Mouse (Mus musculus): ENCODE measurements around the gene Ifitm1. TPM values are rescaled to one million over a fixed set of nuclear protein-coding genes. Genes with fewer than 3 reads are reported as not detected.

Ifitm1 gene
- polyA plus RNA-seq (2012; ENCODE audit: insufficient read depth, low replicate concordance), result 27.5 and 76.2 TPM in 2 replicates

DNA sequence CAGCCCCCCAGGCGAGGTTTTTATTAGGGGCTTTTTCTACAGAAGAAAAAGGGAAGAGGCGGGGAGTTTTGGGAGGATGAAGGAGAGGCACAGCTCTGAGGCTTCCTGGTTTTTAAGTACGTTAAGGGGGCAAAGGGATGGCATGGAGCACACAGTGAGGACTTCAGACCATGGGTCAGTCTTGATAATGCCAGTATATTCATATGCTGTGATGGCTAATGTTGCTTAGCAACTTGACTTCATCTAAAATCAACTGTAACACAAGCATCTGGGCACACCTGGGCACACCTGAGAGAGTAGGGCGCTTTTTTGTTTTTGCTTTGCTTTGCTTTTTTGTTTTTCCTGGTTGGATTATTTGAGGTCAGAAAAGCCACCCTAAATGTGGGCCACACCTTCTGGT lies at the start of gene Ifitm1:
Ifitm1 (plus strand) TSS at position 301 of the 400 bp plus-strand sequence.
- H3K36me3 ChIP-seq (replicated peaks; ENCODE audit: low read length), result peaks cover 23% of the 10 kb centered on the region
- no peak for TF ChIP-seq GATA1 (IDR thresholded peaks at IDR 0.05; ENCODE audit: borderline replicate concordance, low read length)
- no peak for TF ChIP-seq FLI1 (IDR thresholded peaks at IDR 0.05; ENCODE audit: low read length)
- peaks cover 72% of the 10 kb centered on the region for H3K4me1 ChIP-seq
- H3K27me3 ChIP-seq (replicated peaks), result no peaks in the 10 kb centered on the region
- no peaks in the 10 kb centered on the region for H3K9me3 ChIP-seq
- H3K4me3 ChIP-seq (replicated peaks), result peak within 1 kb of the TSS; percentile 85

DNA sequence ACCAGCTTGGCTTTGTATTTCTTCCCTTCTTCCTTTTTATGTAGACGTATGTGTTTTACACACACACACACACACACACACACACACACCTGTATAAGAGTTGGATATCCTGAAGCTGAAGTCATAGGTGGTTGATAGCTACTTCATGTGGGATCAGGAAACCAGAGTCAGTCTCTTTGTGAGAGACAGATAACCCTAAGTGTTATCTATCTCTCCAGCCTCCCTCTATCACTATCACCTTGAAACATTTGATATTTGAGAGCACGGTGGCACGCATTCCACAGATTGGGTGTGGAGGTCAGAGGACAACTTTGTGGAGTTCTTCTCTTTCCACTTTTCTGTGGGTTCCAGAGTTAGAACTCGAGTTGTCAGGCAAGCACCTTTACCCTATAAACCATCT lies 47.1 kb upstream of the Ifitm1 start:
- Histone ChIP-seq H3K4me1 (peaks cover 100% of the 10 kb centered on the region), H3K36me3 (replicated peaks; ENCODE audit: low read length) (peaks cover 27% of the 10 kb centered on the region), H3K4me3 (replicated peaks) (peak overlapping the region; percentile 91), H3K27me3 (replicated peaks) (no peaks in the 10 kb centered on the region), H3K9me3 (no peaks in the 10 kb centered on the region)
- TF ChIP-seq FLI1 (IDR thresholded peaks at IDR 0.05; ENCODE audit: low read length), result no peak
- TF ChIP-seq GATA1 (IDR thresholded peaks at IDR 0.05; ENCODE audit: borderline replicate concordance, low read length), result no peak

DNA sequence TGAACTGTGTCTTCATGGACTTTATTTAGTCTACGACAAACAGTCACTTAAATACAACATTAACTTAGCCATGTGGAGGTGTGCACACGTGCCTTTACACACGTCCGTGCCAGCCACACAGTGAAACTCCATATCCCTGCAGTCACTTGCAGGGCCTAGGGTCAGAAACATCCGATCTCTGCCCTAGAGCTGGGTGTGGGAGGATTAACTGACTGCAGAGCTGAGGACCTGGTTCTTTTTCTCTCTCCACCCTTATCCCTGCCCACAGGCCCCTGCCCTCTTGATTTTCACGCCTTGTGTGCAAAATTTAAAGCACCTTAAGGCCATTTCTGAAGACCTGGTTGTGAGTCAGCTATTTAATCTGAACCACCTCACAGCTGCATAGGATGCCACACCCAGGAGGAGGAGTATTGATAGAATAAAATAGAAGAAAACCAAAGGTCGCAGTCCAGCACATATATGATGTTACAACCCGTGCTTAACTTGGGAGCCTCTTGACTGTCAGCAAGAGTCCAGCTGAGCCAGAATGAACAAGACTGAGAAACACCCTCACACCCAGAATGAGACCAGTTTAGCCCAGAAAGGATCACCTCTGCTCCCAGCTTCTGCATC lies 46.5 kb upstream of the Ifitm1 start, which contains the start of gene Nlrp6:
Nlrp6 (plus strand) TSS at position 485 of the 612 bp plus-strand sequence.
- TF ChIP-seq GATA1 (IDR thresholded peaks at IDR 0.05; ENCODE audit: borderline replicate concordance, low read length) (no peak), FLI1 (IDR thresholded peaks at IDR 0.05; ENCODE audit: low read length) (no peak)
- H3K27me3 ChIP-seq (replicated peaks), result no peaks in the 10 kb centered on the region
- H3K4me1 ChIP-seq, result peaks cover 100% of the 10 kb centered on the region
- peaks cover 33% of the 10 kb centered on the region for H3K36me3 ChIP-seq (replicated peaks; ENCODE audit: low read length)
- peak within 1 kb of the TSS; percentile 91 for H3K4me3 ChIP-seq (replicated peaks)
- no peaks in the 10 kb centered on the region for H3K9me3 ChIP-seq

DNA sequence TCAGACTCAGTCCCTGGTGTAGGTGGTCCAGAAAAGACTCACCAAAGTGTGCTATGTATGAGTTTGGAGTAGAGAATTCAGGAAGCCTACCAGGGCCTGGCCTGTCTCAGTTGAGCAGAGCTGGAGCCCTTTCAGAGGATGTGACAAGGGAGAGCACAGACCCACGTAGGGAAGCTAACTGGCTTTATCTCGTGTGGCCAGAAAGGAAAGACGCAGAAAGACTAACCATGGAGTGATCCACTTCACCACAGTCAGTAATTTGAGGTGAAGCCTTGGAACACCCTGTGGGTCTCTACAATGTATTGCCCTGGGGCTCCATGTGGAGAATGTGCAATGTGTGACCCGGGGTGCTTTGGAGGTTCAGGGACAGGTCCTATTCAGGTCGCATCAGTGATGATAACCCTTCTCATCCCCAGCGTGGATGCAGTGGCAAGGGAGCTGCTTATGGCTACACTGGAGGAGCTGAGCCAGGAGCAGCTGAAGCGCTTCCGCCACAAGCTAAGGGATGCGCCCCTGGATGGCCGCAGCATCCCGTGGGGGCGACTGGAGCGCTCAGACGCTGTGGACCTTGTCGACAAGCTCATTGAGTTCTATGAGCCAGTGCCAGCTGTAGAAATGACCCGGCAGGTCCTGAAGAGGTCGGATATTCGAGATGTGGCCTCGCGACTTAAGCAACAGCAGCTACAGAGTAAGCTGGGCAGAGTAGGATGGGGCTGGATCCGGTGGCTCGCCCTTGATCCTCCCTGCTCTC lies 45.6 kb upstream of the Ifitm1 start:
- Histone ChIP-seq H3K9me3 (no peaks in the 10 kb centered on the region), H3K36me3 (replicated peaks; ENCODE audit: low read length) (peaks cover 42% of the 10 kb centered on the region), H3K4me1 (peaks cover 100% of the 10 kb centered on the region), H3K4me3 (replicated peaks) (peak overlapping the region; percentile 91), H3K27me3 (replicated peaks) (no peaks in the 10 kb centered on the region)
- TF ChIP-seq GATA1 (IDR thresholded peaks at IDR 0.05; ENCODE audit: borderline replicate concordance, low read length) (peak; percentile 85; the same call in 2 of the 3 replicates), FLI1 (IDR thresholded peaks at IDR 0.05; ENCODE audit: low read length) (no peak)

DNA sequence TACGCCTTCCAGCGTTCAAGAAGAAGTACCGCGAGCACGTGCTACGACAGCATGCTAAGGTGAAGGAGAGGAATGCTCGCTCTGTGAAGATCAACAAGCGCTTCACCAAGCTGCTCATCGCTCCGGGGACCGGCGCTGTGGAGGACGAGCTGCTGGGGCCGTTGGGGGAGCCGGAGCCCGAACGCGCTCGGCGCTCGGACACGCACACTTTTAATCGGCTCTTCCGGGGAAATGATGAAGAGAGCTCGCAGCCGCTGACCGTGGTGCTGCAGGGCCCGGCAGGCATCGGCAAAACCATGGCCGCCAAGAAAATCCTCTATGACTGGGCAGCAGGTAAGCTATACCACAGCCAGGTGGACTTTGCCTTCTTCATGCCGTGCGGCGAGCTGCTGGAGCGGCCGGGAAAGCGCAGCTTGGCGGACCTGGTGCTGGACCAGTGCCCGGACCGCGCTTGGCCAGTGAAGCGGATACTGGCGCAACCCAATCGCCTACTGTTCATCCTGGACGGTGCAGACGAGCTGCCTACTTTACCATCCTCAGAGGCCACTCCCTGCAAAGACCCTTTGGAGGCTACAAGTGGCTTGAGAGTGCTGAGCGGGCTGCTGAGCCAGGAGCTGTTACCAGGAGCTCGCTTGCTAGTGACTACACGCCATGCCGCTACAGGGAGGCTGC lies 44.5 kb upstream of the Ifitm1 start:
- TF ChIP-seq FLI1 (IDR thresholded peaks at IDR 0.05; ENCODE audit: low read length) (no peak), GATA1 (IDR thresholded peaks at IDR 0.05; ENCODE audit: borderline replicate concordance, low read length) (no peak)
- H3K4me3 ChIP-seq (replicated peaks), result peak overlapping the region; percentile 91
- no peaks in the 10 kb centered on the region for H3K27me3 ChIP-seq (replicated peaks)
- peaks cover 2% of the 10 kb centered on the region for H3K9me3 ChIP-seq
- peaks cover 53% of the 10 kb centered on the region for H3K36me3 ChIP-seq (replicated peaks; ENCODE audit: low read length)
- peaks cover 100% of the 10 kb centered on the region for H3K4me1 ChIP-seq

DNA sequence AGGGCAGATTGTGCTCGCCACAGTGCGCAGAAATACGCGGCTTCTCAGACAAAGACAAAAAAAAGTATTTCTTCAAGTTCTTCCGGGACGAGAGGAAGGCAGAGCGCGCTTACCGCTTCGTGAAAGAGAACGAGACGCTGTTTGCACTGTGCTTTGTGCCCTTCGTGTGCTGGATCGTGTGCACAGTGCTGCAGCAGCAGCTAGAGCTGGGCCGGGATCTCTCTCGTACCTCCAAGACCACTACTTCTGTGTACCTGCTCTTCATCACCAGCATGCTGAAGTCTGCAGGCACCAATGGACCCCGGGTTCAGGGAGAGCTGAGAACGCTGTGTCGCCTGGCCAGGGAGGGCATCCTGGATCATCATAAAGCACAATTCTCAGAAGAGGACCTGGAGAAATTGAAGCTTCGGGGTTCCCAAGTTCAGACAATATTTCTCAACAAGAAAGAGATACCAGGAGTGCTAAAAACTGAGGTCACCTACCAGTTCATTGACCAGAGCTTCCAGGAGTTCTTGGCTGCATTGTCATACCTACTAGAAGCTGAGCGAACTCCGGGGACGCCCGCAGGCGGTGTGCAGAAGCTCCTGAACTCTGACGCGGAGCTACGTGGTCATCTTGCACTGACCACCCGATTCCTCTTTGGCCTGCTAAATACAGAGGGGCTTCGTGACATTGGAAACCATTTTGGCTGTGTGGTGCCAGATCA lies 43.8 kb upstream of the Ifitm1 start:
- Histone ChIP-seq H3K27me3 (replicated peaks) (no peaks in the 10 kb centered on the region), H3K36me3 (replicated peaks; ENCODE audit: low read length) (peaks cover 60% of the 10 kb centered on the region), H3K9me3 (peaks cover 7% of the 10 kb centered on the region), H3K4me3 (replicated peaks) (peak overlapping the region; percentile 91), H3K4me1 (peaks cover 97% of the 10 kb centered on the region)
- TF ChIP-seq GATA1 (IDR thresholded peaks at IDR 0.05; ENCODE audit: borderline replicate concordance, low read length) (no peak), FLI1 (IDR thresholded peaks at IDR 0.05; ENCODE audit: low read length) (no peak)

DNA sequence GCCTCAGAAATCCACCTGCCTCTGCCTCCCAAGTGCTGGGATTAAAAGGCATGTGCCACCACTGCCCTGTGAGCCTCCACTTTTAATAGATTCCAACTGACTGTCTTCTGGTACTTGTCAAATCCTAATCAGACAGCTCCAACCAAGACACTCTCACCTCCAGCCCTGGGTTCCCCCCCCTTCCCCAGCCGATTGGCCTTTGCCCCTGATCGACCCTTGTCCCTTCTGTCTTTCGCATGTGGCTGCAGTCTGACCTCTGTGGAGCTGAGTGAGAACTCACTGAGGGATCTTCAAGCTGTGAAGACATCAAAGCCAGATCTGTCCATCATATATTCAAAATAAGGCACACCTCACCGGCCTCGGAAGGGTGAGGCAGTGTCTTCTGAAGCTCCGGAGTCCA lies 39.8 kb upstream of the Ifitm1 start:
- peaks cover 15% of the 10 kb centered on the region for H3K9me3 ChIP-seq
- peaks cover 69% of the 10 kb centered on the region for H3K36me3 ChIP-seq (replicated peaks; ENCODE audit: low read length)
- TF ChIP-seq GATA1 (IDR thresholded peaks at IDR 0.05; ENCODE audit: borderline replicate concordance, low read length), result no peak
- no peak for TF ChIP-seq FLI1 (IDR thresholded peaks at IDR 0.05; ENCODE audit: low read length)
- H3K4me3 ChIP-seq (replicated peaks), result no peak overlapping the region
- H3K4me1 ChIP-seq, result peaks cover 57% of the 10 kb centered on the region
- no peaks in the 10 kb centered on the region for H3K27me3 ChIP-seq (replicated peaks)

DNA sequence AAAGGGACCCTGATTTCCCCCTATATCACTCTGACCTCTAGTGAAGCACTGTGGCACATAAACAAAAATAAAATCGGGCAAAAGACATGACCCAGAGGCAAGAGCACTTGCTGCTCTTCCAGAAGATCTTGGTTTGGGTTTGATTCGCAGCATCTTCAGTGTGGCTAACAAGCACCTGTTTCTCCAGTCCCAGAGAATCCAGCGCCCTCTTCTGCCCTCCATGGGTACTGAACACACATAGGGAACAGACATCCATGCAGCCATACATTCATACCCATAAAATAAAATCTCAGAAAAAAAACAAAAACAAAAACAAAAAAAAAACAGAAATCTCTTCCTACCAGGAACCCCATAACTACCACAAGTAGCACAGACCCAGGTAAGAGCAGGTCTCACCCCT lies 28.6 kb upstream of the Ifitm1 start:
- TF ChIP-seq FLI1 (IDR thresholded peaks at IDR 0.05; ENCODE audit: low read length) (no peak), GATA1 (IDR thresholded peaks at IDR 0.05; ENCODE audit: borderline replicate concordance, low read length) (no peak)
- Histone ChIP-seq H3K4me3 (replicated peaks) (no peak overlapping the region), H3K36me3 (replicated peaks; ENCODE audit: low read length) (peaks cover 8% of the 10 kb centered on the region), H3K27me3 (replicated peaks) (no peaks in the 10 kb centered on the region), H3K9me3 (no peaks in the 10 kb centered on the region), H3K4me1 (peaks cover 54% of the 10 kb centered on the region)

DNA sequence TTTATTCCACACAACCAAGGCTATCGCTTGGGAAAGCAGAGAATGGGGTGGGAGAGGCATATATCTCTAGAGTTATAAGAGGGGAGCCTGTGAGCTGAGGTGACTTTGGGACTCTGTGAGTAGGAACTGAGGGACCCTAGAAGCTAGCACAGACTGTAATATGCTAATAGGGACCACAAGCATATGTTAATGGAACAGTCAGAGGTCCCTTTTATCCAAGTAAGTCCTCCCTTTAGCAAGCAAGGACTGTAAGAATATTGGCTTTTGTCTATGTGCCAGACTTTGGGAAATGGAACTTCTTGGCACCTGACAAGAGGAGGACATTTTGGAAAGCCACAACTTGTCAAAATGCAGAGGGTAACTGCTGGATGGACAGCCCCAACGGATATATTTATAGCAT lies 28.1 kb upstream of the Ifitm1 start:
- Histone ChIP-seq H3K4me1 (peaks cover 58% of the 10 kb centered on the region), H3K9me3 (no peaks in the 10 kb centered on the region), H3K4me3 (replicated peaks) (no peak overlapping the region), H3K36me3 (replicated peaks; ENCODE audit: low read length) (peaks cover 12% of the 10 kb centered on the region), H3K27me3 (replicated peaks) (no peaks in the 10 kb centered on the region)
- TF ChIP-seq GATA1 (IDR thresholded peaks at IDR 0.05; ENCODE audit: borderline replicate concordance, low read length), result no peak
- no peak for TF ChIP-seq FLI1 (IDR thresholded peaks at IDR 0.05; ENCODE audit: low read length)

All from megakaryocyte, embryonic 14.5 days (primary cell).